Mouse (Mus musculus): ENCODE results near the gene Wnt10b. TPM values are rescaled to one million over a fixed set of nuclear protein-coding genes. Genes with fewer than 3 reads are reported as not detected.

Gene Wnt10b
- polyA plus RNA-seq, 1 experiment from 2014 or later: 0.41 TPM

GRCm38 (mm10) chr15:98791221-98791620 is 13.3 kb upstream of the Wnt10b start:
- no peak overlapping the region for H3K4me2 ChIP-seq (ENCODE audit: low read depth, low read length, severe bottlenecking)
- no peak overlapping the region for H3K27ac ChIP-seq (ENCODE audit: low read depth, low read length)
- H3K9ac ChIP-seq (ENCODE audit: low read length): no peak overlapping the region
- H3K9me3 ChIP-seq (ENCODE audit: control insufficient read depth, low read length): no peaks in the 10 kb centered on the region
- no peak overlapping the region for H3K4me3 ChIP-seq (ENCODE audit: low read depth, low read length)
- no peak for ATAC-seq (replicated peaks; ENCODE audit: low FRiP score)
- 2% methylated on average over 12 of the region's 12 CpGs for WGBS
- DNase-seq (ENCODE audit: low spot score): peak; percentile 51
- no peaks in the 10 kb centered on the region for H3K36me3 ChIP-seq (ENCODE audit: control insufficient read depth, insufficient read depth, low read length)
- peaks cover 94% of the 10 kb centered on the region for H3K27me3 ChIP-seq (ENCODE audit: control insufficient read depth, insufficient read depth, low read length)
- peaks cover 6% of the 10 kb centered on the region; the same call in 1 of the 2 replicates for H3K4me1 ChIP-seq (replicated peaks; ENCODE audit: control insufficient read depth, insufficient read depth, low read length)

GRCm38 (mm10) chr15:98790761-98791160 is 12.8 kb upstream of the Wnt10b start:
- Histone ChIP-seq H3K27ac (ENCODE audit: low read depth, low read length) (no peak overlapping the region), H3K4me1 (replicated peaks; ENCODE audit: control insufficient read depth, insufficient read depth, low read length) (peaks cover 6% of the 10 kb centered on the region; the same call in 1 of the 2 replicates), H3K4me3 (ENCODE audit: low read depth, low read length) (no peak overlapping the region), H3K9ac (ENCODE audit: low read length) (no peak overlapping the region), H3K9me3 (ENCODE audit: control insufficient read depth, low read length) (no peaks in the 10 kb centered on the region), H3K36me3 (ENCODE audit: control insufficient read depth, insufficient read depth, low read length) (no peaks in the 10 kb centered on the region), H3K27me3 (ENCODE audit: control insufficient read depth, insufficient read depth, low read length) (peaks cover 90% of the 10 kb centered on the region), H3K4me2 (ENCODE audit: low read depth, low read length, severe bottlenecking) (no peak overlapping the region)
- WGBS: under 1% methylated on average over 23 of the region's 23 CpGs
- DNase-seq (ENCODE audit: low spot score) (peak; percentile 57), ATAC-seq (replicated peaks; ENCODE audit: low FRiP score) (no peak)

GRCm38 (mm10) chr15:98789661-98790535 is 11.9 kb upstream of the Wnt10b start, which contains the start of gene Wnt1:
Gene Wnt1 (plus strand): TSS chr15:98789857.
- no peak within 1 kb of the TSS for H3K4me3 ChIP-seq (ENCODE audit: low read depth, low read length)
- peaks cover 85% of the 10 kb centered on the region for H3K27me3 ChIP-seq (ENCODE audit: control insufficient read depth, insufficient read depth, low read length)
- ATAC-seq (replicated peaks; ENCODE audit: low FRiP score): peak; percentile 33; the same call in 1 of the 2 replicates
- 1% methylated on average over 50 of the region's 51 CpGs for WGBS
- H3K9ac ChIP-seq (ENCODE audit: low read length): no peak within 1 kb of the TSS
- H3K9me3 ChIP-seq (ENCODE audit: control insufficient read depth, low read length): no peaks in the 10 kb centered on the region
- peak; percentile 77 for DNase-seq (ENCODE audit: low spot score)
- peaks cover 6% of the 10 kb centered on the region; the same call in 1 of the 2 replicates for H3K4me1 ChIP-seq (replicated peaks; ENCODE audit: control insufficient read depth, insufficient read depth, low read length)
- no peaks in the 10 kb centered on the region for H3K36me3 ChIP-seq (ENCODE audit: control insufficient read depth, insufficient read depth, low read length)
- no peak within 1 kb of the TSS for H3K27ac ChIP-seq (ENCODE audit: low read depth, low read length)
- 0 out of 2 replicates have a peak within 1 kb of the TSS, but pooled peaks have one; percentile 24 for H3K4me2 ChIP-seq (ENCODE audit: low read depth, low read length, severe bottlenecking)

GRCm38 (mm10) chr15:98788972-98789660 is 11.2 kb upstream of the Wnt10b start:
- Histone ChIP-seq H3K4me1 (replicated peaks; ENCODE audit: control insufficient read depth, insufficient read depth, low read length) (peaks cover 6% of the 10 kb centered on the region; the same call in 1 of the 2 replicates), H3K4me3 (ENCODE audit: low read depth, low read length) (no peak overlapping the region), H3K4me2 (ENCODE audit: low read depth, low read length, severe bottlenecking) (0 out of 2 replicates have a peak overlapping the region, but pooled peaks have one; percentile 24), H3K9me3 (ENCODE audit: control insufficient read depth, low read length) (no peaks in the 10 kb centered on the region), H3K27ac (ENCODE audit: low read depth, low read length) (no peak overlapping the region), H3K36me3 (ENCODE audit: control insufficient read depth, insufficient read depth, low read length) (no peaks in the 10 kb centered on the region), H3K27me3 (ENCODE audit: control insufficient read depth, insufficient read depth, low read length) (peaks cover 81% of the 10 kb centered on the region), H3K9ac (ENCODE audit: low read length) (no peak overlapping the region)
- DNase-seq (ENCODE audit: low spot score) (no peak), ATAC-seq (replicated peaks; ENCODE audit: low FRiP score) (no peak)
- 12% methylated on average over 24 of the region's 24 CpGs for whole genome bisulfite sequencing

GRCm38 (mm10) chr15:98787930-98788329 is 10.0 kb upstream of the Wnt10b start:
- WGBS: 44% methylated on average over 4 of the region's 4 CpGs
- Histone ChIP-seq H3K27me3 (ENCODE audit: control insufficient read depth, insufficient read depth, low read length) (peaks cover 72% of the 10 kb centered on the region), H3K4me3 (ENCODE audit: low read depth, low read length) (no peak overlapping the region), H3K4me2 (ENCODE audit: low read depth, low read length, severe bottlenecking) (no peak overlapping the region), H3K9ac (ENCODE audit: low read length) (no peak overlapping the region), H3K36me3 (ENCODE audit: control insufficient read depth, insufficient read depth, low read length) (no peaks in the 10 kb centered on the region), H3K9me3 (ENCODE audit: control insufficient read depth, low read length) (no peaks in the 10 kb centered on the region), H3K27ac (ENCODE audit: low read depth, low read length) (no peak overlapping the region), H3K4me1 (replicated peaks; ENCODE audit: control insufficient read depth, insufficient read depth, low read length) (peaks cover 6% of the 10 kb centered on the region; the same call in 1 of the 2 replicates)
- no peak for ATAC-seq (replicated peaks; ENCODE audit: low FRiP score)
- DNase-seq (ENCODE audit: low spot score): peak; percentile 53

GRCm38 (mm10) chr15:98785744-98786143 is 7.8 kb upstream of the Wnt10b start:
- Histone ChIP-seq H3K9me3 (ENCODE audit: control insufficient read depth, low read length) (no peaks in the 10 kb centered on the region), H3K4me3 (ENCODE audit: low read depth, low read length) (no peak overlapping the region), H3K4me1 (replicated peaks; ENCODE audit: control insufficient read depth, insufficient read depth, low read length) (peaks cover 5% of the 10 kb centered on the region; the same call in 1 of the 2 replicates), H3K9ac (ENCODE audit: low read length) (no peak overlapping the region), H3K4me2 (ENCODE audit: low read depth, low read length, severe bottlenecking) (no peak overlapping the region), H3K36me3 (ENCODE audit: control insufficient read depth, insufficient read depth, low read length) (no peaks in the 10 kb centered on the region), H3K27ac (ENCODE audit: low read depth, low read length) (no peak overlapping the region), H3K27me3 (ENCODE audit: control insufficient read depth, insufficient read depth, low read length) (peaks cover 66% of the 10 kb centered on the region)
- DNase-seq (ENCODE audit: low spot score): peak; percentile 64
- WGBS: 37% methylated on average over 7 of the region's 7 CpGs
- no peak for ATAC-seq (replicated peaks; ENCODE audit: low FRiP score)

GRCm38 (mm10) chr15:98781166-98781565 is 3.2 kb upstream of the Wnt10b start:
- Histone ChIP-seq H3K9me3 (ENCODE audit: control insufficient read depth, low read length) (no peaks in the 10 kb centered on the region), H3K27ac (ENCODE audit: low read depth, low read length) (no peak overlapping the region), H3K9ac (ENCODE audit: low read length) (no peak overlapping the region), H3K27me3 (ENCODE audit: control insufficient read depth, insufficient read depth, low read length) (peaks cover 73% of the 10 kb centered on the region), H3K4me3 (ENCODE audit: low read depth, low read length) (no peak overlapping the region), H3K4me2 (ENCODE audit: low read depth, low read length, severe bottlenecking) (no peak overlapping the region), H3K36me3 (ENCODE audit: control insufficient read depth, insufficient read depth, low read length) (no peaks in the 10 kb centered on the region), H3K4me1 (replicated peaks; ENCODE audit: control insufficient read depth, insufficient read depth, low read length) (peaks cover 8% of the 10 kb centered on the region)
- DNase-seq (ENCODE audit: low spot score) (no peak), ATAC-seq (replicated peaks; ENCODE audit: low FRiP score) (no peak)
- 34% methylated on average over 6 of the region's 6 CpGs for WGBS

- Histone ChIP-seq H3K4me2 (ENCODE audit: low read depth, low read length, severe bottlenecking) (no peak overlapping the region), H3K36me3 (ENCODE audit: control insufficient read depth, insufficient read depth, low read length) (no peaks in the 10 kb centered on the region), H3K27me3 (ENCODE audit: control insufficient read depth, insufficient read depth, low read length) (peaks cover 78% of the 10 kb centered on the region), H3K4me3 (ENCODE audit: low read depth, low read length) (no peak overlapping the region), H3K4me1 (replicated peaks; ENCODE audit: control insufficient read depth, insufficient read depth, low read length) (peaks cover 10% of the 10 kb centered on the region), H3K27ac (ENCODE audit: low read depth, low read length) (no peak overlapping the region), H3K9me3 (ENCODE audit: control insufficient read depth, low read length) (no peaks in the 10 kb centered on the region), H3K9ac (ENCODE audit: low read length) (no peak overlapping the region)
- 2% methylated on average over 12 of the region's 13 CpGs for WGBS
- ATAC-seq (replicated peaks; ENCODE audit: low FRiP score) (no peak), DNase-seq (ENCODE audit: low spot score) (peak; percentile 64)
These were observed 2.6 kb upstream of the Wnt10b start for GRCm38 (mm10) chr15:98780573-98780972.

Measured in forebrain, embryonic 11.5 days (tissue).